ENCODE assay signal across 28 mouse cellular contexts in the genomic region with DNA sequence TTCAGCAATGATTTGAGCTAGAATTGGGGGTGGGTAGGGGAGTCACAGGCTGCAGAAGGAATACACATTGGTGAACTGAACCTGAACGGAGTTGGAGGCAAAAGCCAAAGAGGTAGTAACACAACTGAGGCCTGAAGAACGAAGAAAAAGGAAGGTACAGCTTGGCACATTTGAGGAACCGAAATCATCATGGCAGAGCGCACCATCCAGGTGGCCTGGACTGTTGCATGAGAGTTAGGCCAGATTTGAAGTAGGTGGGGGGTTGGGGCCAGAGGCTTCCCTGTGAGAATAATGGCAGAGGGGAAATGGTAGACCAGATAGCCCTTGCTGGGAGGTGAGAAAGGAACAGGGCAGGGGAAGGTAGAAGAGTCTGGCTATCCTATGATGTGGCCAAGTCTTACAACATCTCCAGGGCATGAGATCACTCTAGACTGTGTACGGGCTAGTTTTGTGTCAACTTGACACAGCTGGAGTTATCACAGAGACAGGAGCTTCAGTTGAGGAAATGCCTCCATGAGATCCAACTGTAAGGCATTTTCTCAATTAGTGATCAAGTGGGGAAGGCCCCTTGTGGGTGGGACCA.
A peak's percentile ranks its signal among the peaks of the same experiment; 100 is the strongest.
DNase-seq lines count a peak whose midpoint lies in the region; ATAC-seq lines count a peak whose summit lies in the region.
"Had no signal": no experiment of that assay in that cellular context is flagged by ENCODE, and none has a peak within 500 bp of the region (broad histone marks: within the 10 kb centered on the region; RNA-seq: fewer than 3 reads in every experiment).

No protein-coding gene starts in this region.

- no peaks in the 10 kb centered on the region for H3K27me3 ChIP-seq in kidney, embryonic 15.5 days
- H3K27me3 ChIP-seq: forebrain, embryonic 15.5 days; hindbrain, embryonic 13.5 days; limb, embryonic 15.5 days; midbrain, embryonic 13.5 days; Patski had no signal

- WGBS in kidney, embryonic 15.5 days: 95% methylated on average over 5 of the region's 5 CpGs

- H3K9ac ChIP-seq in kidney, embryonic 15.5 days: no peak overlapping the region
- H3K9ac ChIP-seq: forebrain, embryonic 15.5 days; heart, embryonic 12.5 days; hindbrain, embryonic 13.5 days; limb, embryonic 15.5 days; midbrain, embryonic 13.5 days had no signal

- peak; percentile 83 to 86 for DNase-seq in B cell, adult 2 months
- peak; percentile 85 to 87 for DNase-seq in spleen, postnatal 36 days (ENCODE audit: low spot score in 2 of 2)
- DNase-seq in retina, embryonic 14.5 days (ENCODE audit: low spot score): no peak
- DNase-seq in layer of hippocampus, postnatal 25 days (ENCODE audit: extremely low spot score in 1 of 2, low spot score in 1 of 2): no peak
- DNase-seq: adrenal gland, postnatal 36 days; cerebellum, adult 8-10 months; cerebellum, postnatal 25 days; gastrocnemius, postnatal 25 days; heart, adult 2 months; heart, postnatal 4 days; kidney, adult 8-10 months; kidney, postnatal 10 days; layer of hippocampus, postnatal 36 days; lung, postnatal 36 days; right cerebral cortex, adult 18-20 months; thymus, adult 2 months; thymus, postnatal 36 days had no signal

- H3K27ac ChIP-seq in kidney, embryonic 15.5 days: no peak overlapping the region
- H3K27ac ChIP-seq: forebrain, embryonic 15.5 days; heart, adult 2 months; hindbrain, embryonic 13.5 days; limb, embryonic 10.5 days; limb, embryonic 15.5 days; midbrain, embryonic 13.5 days had no signal

- no peaks in the 10 kb centered on the region for H3K36me3 ChIP-seq in kidney, embryonic 15.5 days
- H3K36me3 ChIP-seq: forebrain, embryonic 15.5 days; heart, embryonic 12.5 days; hindbrain, embryonic 13.5 days; limb, embryonic 10.5 days; limb, embryonic 15.5 days; midbrain, embryonic 13.5 days had no signal

- H3K9me3 ChIP-seq in kidney, embryonic 15.5 days (replicated peaks): no peaks in the 10 kb centered on the region
- H3K9me3 ChIP-seq: forebrain, embryonic 15.5 days; heart, embryonic 12.5 days; hindbrain, embryonic 13.5 days; limb, embryonic 10.5 days; limb, embryonic 15.5 days; midbrain, embryonic 13.5 days had no signal

- peak; percentile 47; the same call in 1 of the 2 replicates for ATAC-seq in common myeloid progenitor, adult 5-6 weeks (replicated peaks; ENCODE audit: low read depth, poor library complexity, severe bottlenecking)
- ATAC-seq in neutrophil, adult 5-6 weeks (ENCODE audit: extremely low read depth, insufficient number of reproducible peaks, low FRiP score, poor library complexity, severe bottlenecking): peak; percentile 86
- ATAC-seq in kidney, embryonic 15.5 days (replicated peaks; ENCODE audit: low FRiP score): no peak
- ATAC-seq: forebrain, embryonic 15.5 days; intestine, embryonic 16.5 days; midbrain, embryonic 13.5 days; Patski had no signal

- H3K4me1 ChIP-seq in kidney, embryonic 15.5 days: peaks cover 36% of the 10 kb centered on the region

- no peak overlapping the region for H3K4me3 ChIP-seq in kidney, embryonic 15.5 days (replicated peaks)
- H3K4me3 ChIP-seq: forebrain, embryonic 15.5 days; heart, adult 2 months; heart, embryonic 12.5 days; hindbrain, embryonic 13.5 days; limb, embryonic 10.5 days; limb, embryonic 15.5 days; midbrain, embryonic 13.5 days had no signal

- no peak overlapping the region for H3K4me2 ChIP-seq in kidney, embryonic 15.5 days
- H3K4me2 ChIP-seq: forebrain, embryonic 15.5 days; heart, embryonic 12.5 days; hindbrain, embryonic 13.5 days; limb, embryonic 15.5 days; midbrain, embryonic 13.5 days had no signal

Comparison
In these comparisons a context has a peak if more than half of its experiments do, and no peak if none do; other contexts are left out.
1. DNase-seq: peak in B cell, adult 2 months (2 of 2) and spleen, postnatal 36 days (2 of 2); none in retina, embryonic 14.5 days (single experiment) and layer of hippocampus, postnatal 25 days (0 of 2).